Mouse (Mus musculus) stomach, embryonic 16.5 days (tissue): ENCODE measurements around the gene Rnd3. TPM values are rescaled to one million over a fixed set of nuclear protein-coding genes. Genes with fewer than 3 reads are reported as not detected.
A peak's percentile ranks its signal among the peaks of the same experiment; 100 is the strongest.

Experiments
- ATAC-seq: fragments of 200-750 bp; cut with Nextera tagmentation; 2 replicates; pipeline ENCODE4 v1.8.0; 2017; ENCODE audit warnings: moderate number of reproducible peaks, moderate TSS enrichment; ENCODE audit not compliant: insufficient read depth, low FRiP score
- H3K27ac ChIP-seq: fragments of 300-500 bp; sonication (generic); 2 replicates; pipeline ENCODE4 v1.5.1; 2014; ENCODE audit warnings: low read length
- H3K27me3 ChIP-seq: fragments of 300-500 bp; sonication (generic); 2 replicates; pipeline ENCODE4 v1.6.1; 2014; ENCODE audit warnings: low read length, control low read depth, mixed read lengths; ENCODE audit not compliant: control insufficient read depth, insufficient read depth
- H3K36me3 ChIP-seq: fragments of 300-500 bp; sonication (generic); 2 replicates; pipeline ENCODE4 v1.6.1; 2014; ENCODE audit warnings: low read length; ENCODE audit not compliant: control insufficient read depth, insufficient read depth
- H3K4me1 ChIP-seq: fragments of 300-500 bp; sonication (generic); 2 replicates; pipeline ENCODE4 v1.6.1; 2014; ENCODE audit warnings: low read length, control low read depth, mixed read lengths; ENCODE audit not compliant: control insufficient read depth, insufficient read depth
- H3K4me2 ChIP-seq: fragments of 300-500 bp; sonication (generic); 2 replicates; pipeline ENCODE4 v1.6.1; 2014; ENCODE audit warnings: low read depth, low read length, mixed read lengths
- H3K4me3 ChIP-seq: fragments of 300-500 bp; sonication (generic); replicated peaks from 2 replicates; pipeline ENCODE4 v1.5.1; 2014; ENCODE audit warnings: mild to moderate bottlenecking, low read length
- H3K9ac ChIP-seq: fragments of 300-500 bp; sonication (generic); 2 replicates; pipeline ENCODE4 v1.6.1; 2014; ENCODE audit warnings: low read length
- H3K9me3 ChIP-seq: fragments of 300-500 bp; sonication (generic); replicated peaks from 2 replicates; pipeline ENCODE4 v1.6.1; 2016; ENCODE audit warnings: low read length, control low read depth; ENCODE audit not compliant: control insufficient read depth
- WGBS: fragments of 180-500 bp; shearing (Covaris S2); extraction: QIAGEN DNeasy Blood & Tissue Kit; methylation state at CpG from one replicate; pipeline ENCODE4 v1.1.7; 2014; 5-methylcytosine and 5-hydroxymethylcytosine counted together
- polyA plus RNA-seq: library from polyadenylated mRNA; unstranded; fragments of >200 nt; fragmentation: Nextera tagmentation; extraction: Ambion mirVana; gene quantifications from 2 replicates; pipeline ENCODE4 v1.2.1, GENCODE M21; 2015

The Rnd3 gene
- polyA plus RNA-seq = 68.8 and 70.5 TPM in 2 replicates

DNA sequence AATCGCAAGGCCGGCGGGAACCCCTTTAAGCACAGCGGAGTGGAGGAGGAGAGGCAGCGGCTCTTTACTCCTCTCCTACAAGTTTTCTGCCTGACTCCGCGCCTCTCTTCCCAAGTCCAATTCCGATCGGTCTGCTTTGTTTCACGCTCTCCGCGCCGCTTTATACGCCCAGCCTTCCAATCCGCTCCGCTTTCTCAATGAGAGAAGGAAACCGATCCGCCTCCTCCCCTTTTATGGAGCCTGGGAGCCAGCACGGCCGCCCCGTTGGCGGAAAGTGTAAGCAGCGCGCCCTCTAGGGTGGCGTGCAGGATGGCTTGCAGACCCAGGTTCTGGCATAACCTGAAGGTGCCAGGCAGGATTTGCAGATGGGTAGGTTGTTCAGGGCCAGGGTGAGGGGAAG, at the start of gene Rnd3:
Gene Rnd3, minus strand, starts transcription at position 137 of the 400 bp plus-strand sequence.
- peak within 1 kb of the TSS; percentile 92 for H3K9ac ChIP-seq
- peak within 1 kb of the TSS; percentile 84 for H3K4me3 ChIP-seq
- under 1% methylated on average over 25 of the region's 25 CpGs for WGBS
- H3K4me1 ChIP-seq = peaks cover 8% of the 10 kb centered on the region
- no peaks in the 10 kb centered on the region for H3K27me3 ChIP-seq
- peak within 1 kb of the TSS; percentile 62 for H3K4me2 ChIP-seq
- H3K27ac ChIP-seq = peak within 1 kb of the TSS; percentile 97
- peak; percentile 89 for ATAC-seq
- H3K36me3 ChIP-seq = no peaks in the 10 kb centered on the region
- no peaks in the 10 kb centered on the region for H3K9me3 ChIP-seq

DNA sequence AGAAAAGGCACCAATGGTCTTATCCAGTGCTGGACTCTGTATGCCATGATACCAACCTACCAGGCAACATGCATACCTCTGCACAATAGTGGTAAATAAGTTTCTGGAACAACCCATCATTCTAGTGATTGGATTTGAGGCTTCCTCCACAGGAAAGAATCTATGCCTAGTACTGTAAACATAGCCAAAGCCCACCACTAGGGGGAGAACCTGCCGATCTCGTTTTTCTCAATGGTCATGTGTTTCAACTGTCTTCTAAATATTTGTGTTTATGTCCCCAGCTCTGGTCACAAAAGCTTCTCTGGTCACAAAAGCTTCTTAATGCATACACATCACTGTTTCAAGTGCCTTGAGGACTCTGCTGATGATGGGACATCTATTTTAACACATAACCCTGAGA, 43.4 kb upstream of the Rnd3 start:
- Histone ChIP-seq H3K36me3 (no peaks in the 10 kb centered on the region), H3K9ac (no peak overlapping the region), H3K9me3 (no peaks in the 10 kb centered on the region), H3K27ac (no peak overlapping the region), H3K4me1 (no peaks in the 10 kb centered on the region), H3K4me2 (no peak overlapping the region), H3K4me3 (no peak overlapping the region), H3K27me3 (no peaks in the 10 kb centered on the region)
- WGBS = 58% methylated on average over 2 of the region's 2 CpGs
- no peak for ATAC-seq

DNA sequence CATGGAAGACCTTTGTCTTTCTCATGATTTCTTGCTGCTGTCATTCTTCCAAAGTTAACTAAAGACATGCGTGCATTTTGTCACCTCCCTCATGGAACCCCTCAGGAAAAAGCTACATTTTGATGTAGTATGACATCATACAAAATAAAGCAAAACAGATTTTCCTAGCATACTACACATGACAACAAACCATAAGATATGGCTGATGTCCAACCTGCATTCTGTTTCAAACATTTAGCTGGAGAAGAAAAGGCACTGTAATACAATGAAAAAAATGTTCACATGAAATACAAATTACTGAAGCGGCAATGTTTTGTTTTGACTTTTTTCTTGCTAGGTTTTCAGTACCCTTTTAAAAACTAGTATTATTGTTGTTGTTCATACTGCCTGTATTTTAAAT, 36.9 kb upstream of the Rnd3 start:
- no peak overlapping the region for H3K4me2 ChIP-seq
- no peaks in the 10 kb centered on the region for H3K4me1 ChIP-seq
- H3K27me3 ChIP-seq = no peaks in the 10 kb centered on the region
- 87% methylated on average over 2 of the region's 2 CpGs for WGBS
- no peaks in the 10 kb centered on the region for H3K36me3 ChIP-seq
- no peak overlapping the region for H3K27ac ChIP-seq
- no peak for ATAC-seq
- no peak overlapping the region for H3K4me3 ChIP-seq
- H3K9ac ChIP-seq = no peak overlapping the region
- no peaks in the 10 kb centered on the region for H3K9me3 ChIP-seq

- no peak overlapping the region for H3K27ac ChIP-seq
- no peaks in the 10 kb centered on the region; the same call in 1 of the 2 replicates for H3K4me1 ChIP-seq
- no peak overlapping the region for H3K4me2 ChIP-seq
- no peaks in the 10 kb centered on the region for H3K27me3 ChIP-seq
- no peaks in the 10 kb centered on the region for H3K9me3 ChIP-seq
- H3K4me3 ChIP-seq = no peak overlapping the region
- no peak for ATAC-seq
- no peak overlapping the region for H3K9ac ChIP-seq
- 91% methylated on average over 4 of the region's 4 CpGs for WGBS
- no peaks in the 10 kb centered on the region for H3K36me3 ChIP-seq
These were observed 34.1 kb upstream of the Rnd3 start for GRCm38 (mm10) chr2:51182990-51183389.

DNA sequence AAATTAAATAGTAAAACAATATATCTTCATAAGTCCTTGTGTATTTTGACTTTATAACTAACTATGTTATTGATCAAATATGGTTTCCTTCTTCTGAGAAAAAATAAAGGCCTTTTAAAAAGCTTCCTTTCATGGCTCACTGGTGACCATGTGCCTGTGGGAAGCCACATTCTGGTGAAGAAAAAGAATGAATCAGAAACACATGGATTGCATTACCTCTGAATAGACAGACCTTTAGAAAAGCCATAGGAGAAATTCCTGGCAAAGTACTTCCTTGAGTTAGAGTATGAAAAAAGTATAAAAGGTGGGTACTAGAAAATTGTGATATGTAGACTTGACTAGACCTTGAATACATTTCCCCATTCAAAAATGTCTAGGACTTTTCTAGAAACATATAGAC, 32.5 kb upstream of the Rnd3 start:
- no peaks in the 10 kb centered on the region for H3K9me3 ChIP-seq
- H3K4me1 ChIP-seq = peaks cover 6% of the 10 kb centered on the region; the same call in 1 of the 2 replicates
- no peak overlapping the region for H3K27ac ChIP-seq
- H3K36me3 ChIP-seq = no peaks in the 10 kb centered on the region
- H3K4me2 ChIP-seq = no peak overlapping the region
- no peak overlapping the region for H3K4me3 ChIP-seq
- no peak for ATAC-seq
- no peaks in the 10 kb centered on the region for H3K27me3 ChIP-seq
- no peak overlapping the region for H3K9ac ChIP-seq

DNA sequence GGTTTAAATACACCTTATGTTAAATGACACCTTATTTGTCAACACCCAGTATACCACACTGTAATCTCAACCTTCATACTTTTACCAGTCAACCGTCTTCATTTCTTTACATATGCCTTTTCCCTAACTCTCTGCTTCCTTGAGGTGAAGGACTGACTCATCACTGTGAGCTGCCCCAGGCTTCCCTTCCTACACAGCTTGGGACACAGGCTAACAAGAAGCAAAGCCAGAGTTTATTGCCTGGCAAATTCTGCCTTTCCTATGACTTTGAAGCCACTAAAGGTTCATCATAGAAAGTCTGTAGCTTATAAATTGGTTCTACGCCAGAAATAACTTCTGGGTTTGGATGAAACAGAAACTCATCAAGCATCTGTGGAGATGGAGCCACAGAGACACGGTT, 30.2 kb upstream of the Rnd3 start:
- Histone ChIP-seq H3K27ac (no peak overlapping the region), H3K9ac (no peak overlapping the region), H3K27me3 (no peaks in the 10 kb centered on the region), H3K4me1 (peaks cover 6% of the 10 kb centered on the region; the same call in 1 of the 2 replicates), H3K9me3 (no peaks in the 10 kb centered on the region), H3K4me3 (no peak overlapping the region), H3K4me2 (no peak overlapping the region), H3K36me3 (no peaks in the 10 kb centered on the region)
- 72% methylated on average over 3 of the region's 3 CpGs for WGBS
- no peak for ATAC-seq

DNA sequence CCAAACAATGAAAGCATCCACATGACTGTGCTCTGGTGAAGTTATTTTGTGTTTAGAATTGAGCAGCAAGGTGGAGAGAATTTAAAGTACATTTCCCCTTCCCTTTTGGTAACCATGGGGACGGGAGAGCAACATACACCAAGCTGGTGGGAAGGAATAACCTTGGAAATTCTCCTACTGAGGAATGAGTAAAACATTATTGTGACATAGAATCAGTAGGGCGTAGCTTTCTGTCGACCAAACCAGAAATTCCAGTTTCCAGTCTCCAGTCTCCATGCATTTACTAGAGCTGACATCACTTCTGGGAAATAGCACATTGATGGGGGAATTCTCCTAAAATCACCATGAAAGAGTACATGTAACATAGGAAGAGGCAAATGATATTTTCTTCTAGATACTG, 28.7 kb upstream of the Rnd3 start:
- Histone ChIP-seq H3K4me1 (peaks cover 6% of the 10 kb centered on the region; the same call in 1 of the 2 replicates), H3K4me3 (no peak overlapping the region), H3K27me3 (no peaks in the 10 kb centered on the region), H3K4me2 (no peak overlapping the region), H3K36me3 (no peaks in the 10 kb centered on the region), H3K27ac (no peak overlapping the region), H3K9ac (no peak overlapping the region), H3K9me3 (no peaks in the 10 kb centered on the region)
- ATAC-seq = peak; percentile 62; the same call in 1 of the 2 replicates
- 46% methylated on average over 3 of the region's 3 CpGs for WGBS

GRCm38 (mm10) chr2:51175276-51175675, 26.4 kb upstream of the Rnd3 start:
- H3K4me3 ChIP-seq = no peak overlapping the region
- no peak for ATAC-seq
- WGBS = 92% methylated on average over 5 of the region's 5 CpGs
- H3K9me3 ChIP-seq = no peaks in the 10 kb centered on the region
- no peak overlapping the region for H3K9ac ChIP-seq
- H3K4me1 ChIP-seq = peaks cover 6% of the 10 kb centered on the region; the same call in 1 of the 2 replicates
- no peak overlapping the region for H3K4me2 ChIP-seq
- no peaks in the 10 kb centered on the region for H3K27me3 ChIP-seq
- H3K36me3 ChIP-seq = no peaks in the 10 kb centered on the region
- no peak overlapping the region for H3K27ac ChIP-seq

- WGBS = 79% methylated on average over 2 of the region's 2 CpGs
- Histone ChIP-seq H3K9ac (no peak overlapping the region), H3K36me3 (no peaks in the 10 kb centered on the region), H3K4me2 (no peak overlapping the region), H3K27me3 (no peaks in the 10 kb centered on the region), H3K9me3 (no peaks in the 10 kb centered on the region), H3K4me1 (no peaks in the 10 kb centered on the region), H3K4me3 (no peak overlapping the region), H3K27ac (no peak overlapping the region)
- no peak for ATAC-seq
These were observed 12.2 kb upstream of the Rnd3 start for GRCm38 (mm10) chr2:51161110-51161509.

DNA sequence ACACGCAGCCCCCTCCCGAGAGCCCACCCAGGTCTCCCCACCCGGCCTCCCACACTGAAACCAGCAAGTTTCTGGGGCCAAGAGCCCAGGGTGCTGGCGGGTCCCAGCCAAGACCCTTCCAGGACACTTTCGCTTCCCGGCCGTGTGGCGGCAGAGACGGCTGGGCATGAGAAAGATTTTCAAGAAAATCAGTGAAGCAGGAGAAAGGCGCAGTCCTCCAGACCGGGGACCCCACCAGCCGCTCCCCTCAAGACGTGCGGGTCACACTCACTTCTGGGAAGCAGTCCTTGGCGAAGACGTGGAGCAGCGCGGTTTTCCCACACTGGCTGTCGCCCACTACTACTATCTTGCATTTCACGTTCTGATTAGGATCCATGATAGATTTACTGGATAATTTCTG, 457 bp downstream of the Rnd3 start:
- under 1% methylated on average over 20 of the region's 20 CpGs for whole genome bisulfite sequencing
- peak overlapping the region; percentile 97 for H3K27ac ChIP-seq
- peak; percentile 16; the same call in 1 of the 2 replicates for ATAC-seq

More for the DNA sequence above, 457 bp downstream of the Rnd3 start:
- peak overlapping the region; percentile 92 for H3K9ac ChIP-seq
- peak overlapping the region; percentile 84 for H3K4me3 ChIP-seq
- H3K9me3 ChIP-seq = no peaks in the 10 kb centered on the region
- H3K36me3 ChIP-seq = no peaks in the 10 kb centered on the region
- H3K27me3 ChIP-seq = no peaks in the 10 kb centered on the region
- H3K4me1 ChIP-seq = peaks cover 9% of the 10 kb centered on the region
- peak overlapping the region; percentile 62 for H3K4me2 ChIP-seq
